Mouse (Mus musculus) embryonic facial prominence, embryonic 15.5 days (tissue): Measurements from ENCODE around the gene Noct. TPM values are rescaled to one million over a fixed set of nuclear protein-coding genes. Genes with fewer than 3 reads are reported as not detected.
"Not testable (repeated sequence)": the region's sequence is repeated elsewhere in the genome, so short reads cannot be mapped to it uniquely, and the experiment has no call there.

ENCODE experiments used
- ATAC-seq: fragments of 200-750 bp; cut with Nextera tagmentation; 2 replicates; pipeline ENCODE4 v1.8.0; 2017; ENCODE audit warnings: low read depth, moderate TSS enrichment; ENCODE audit not compliant: insufficient number of reproducible peaks, low FRiP score, low TSS enrichment
- H3K27ac ChIP-seq: fragments of 300-500 bp; sonication (generic); replicated peaks from 2 replicates; pipeline ENCODE4 v1.5.1; 2015; ENCODE audit warnings: mild to moderate bottlenecking, inconsistent platforms
- H3K27me3 ChIP-seq: fragments of 300-500 bp; sonication (generic); 2 replicates; pipeline ENCODE4 v1.6.1; 2015; ENCODE audit warnings: inconsistent platforms
- H3K36me3 ChIP-seq: fragments of 300-500 bp; sonication (generic); 2 replicates; pipeline ENCODE4 v1.6.1; 2015; ENCODE audit warnings: mild to moderate bottlenecking, inconsistent platforms
- H3K4me1 ChIP-seq: fragments of 300-500 bp; sonication (generic); 2 replicates; pipeline ENCODE4 v1.6.1; 2015; ENCODE audit warnings: inconsistent platforms
- H3K4me2 ChIP-seq: fragments of 300-500 bp; sonication (generic); replicated peaks from 2 replicates; pipeline ENCODE4 v1.6.1; 2015; ENCODE audit warnings: mild to moderate bottlenecking, inconsistent platforms
- H3K4me3 ChIP-seq: fragments of 300-500 bp; sonication (generic); replicated peaks from 2 replicates; pipeline ENCODE4 v1.5.1; 2015; ENCODE audit warnings: mild to moderate bottlenecking, inconsistent platforms
- H3K9ac ChIP-seq: fragments of 300-500 bp; sonication (generic); 2 replicates; pipeline ENCODE4 v1.6.1; 2015; ENCODE audit warnings: inconsistent platforms
- H3K9me3 ChIP-seq: fragments of 300-500 bp; sonication (generic); replicated peaks from 2 replicates; pipeline ENCODE4 v1.6.1; 2016; ENCODE audit warnings: inconsistent platforms
- WGBS: fragments of 180-500 bp; shearing (Covaris S2); methylation state at CpG from one replicate; pipeline ENCODE4 v1.1.7; 2015; 5-methylcytosine and 5-hydroxymethylcytosine counted together
- polyA plus RNA-seq: library from polyadenylated mRNA; unstranded; fragments of >200 nt; fragmentation: Nextera tagmentation; extraction: Ambion mirVana; gene quantifications from 2 replicates; pipeline ENCODE4 v1.2.1, GENCODE M21; 2015

Noct gene
- polyA plus RNA-seq, 1 experiment from 2014 or later = 11.3 TPM

GRCm38 (mm10) chr3:51206521-51206920 is 17.7 kb upstream of the Noct start:
- no peak for ATAC-seq
- Histone ChIP-seq H3K4me3 (no peak overlapping the region), H3K9ac (no peak overlapping the region), H3K4me2 (no peak overlapping the region), H3K27me3 (no peaks in the 10 kb centered on the region), H3K27ac (no peak overlapping the region), H3K9me3 (no peaks in the 10 kb centered on the region), H3K36me3 (no peaks in the 10 kb centered on the region), H3K4me1 (no peaks in the 10 kb centered on the region)
- 52% methylated on average over 7 of the region's 7 CpGs for WGBS

GRCm38 (mm10) chr3:51208633-51209032 is 15.6 kb upstream of the Noct start:
- H3K9ac ChIP-seq = no peak overlapping the region
- no peak for ATAC-seq
- H3K27ac ChIP-seq = no peak overlapping the region
- 45% methylated on average over 5 of the region's 5 CpGs for WGBS
- no peaks in the 10 kb centered on the region for H3K36me3 ChIP-seq
- H3K4me2 ChIP-seq = no peak overlapping the region
- H3K9me3 ChIP-seq = no peaks in the 10 kb centered on the region
- H3K4me1 ChIP-seq = no peaks in the 10 kb centered on the region
- H3K4me3 ChIP-seq = no peak overlapping the region
- H3K27me3 ChIP-seq = no peaks in the 10 kb centered on the region

DNA sequence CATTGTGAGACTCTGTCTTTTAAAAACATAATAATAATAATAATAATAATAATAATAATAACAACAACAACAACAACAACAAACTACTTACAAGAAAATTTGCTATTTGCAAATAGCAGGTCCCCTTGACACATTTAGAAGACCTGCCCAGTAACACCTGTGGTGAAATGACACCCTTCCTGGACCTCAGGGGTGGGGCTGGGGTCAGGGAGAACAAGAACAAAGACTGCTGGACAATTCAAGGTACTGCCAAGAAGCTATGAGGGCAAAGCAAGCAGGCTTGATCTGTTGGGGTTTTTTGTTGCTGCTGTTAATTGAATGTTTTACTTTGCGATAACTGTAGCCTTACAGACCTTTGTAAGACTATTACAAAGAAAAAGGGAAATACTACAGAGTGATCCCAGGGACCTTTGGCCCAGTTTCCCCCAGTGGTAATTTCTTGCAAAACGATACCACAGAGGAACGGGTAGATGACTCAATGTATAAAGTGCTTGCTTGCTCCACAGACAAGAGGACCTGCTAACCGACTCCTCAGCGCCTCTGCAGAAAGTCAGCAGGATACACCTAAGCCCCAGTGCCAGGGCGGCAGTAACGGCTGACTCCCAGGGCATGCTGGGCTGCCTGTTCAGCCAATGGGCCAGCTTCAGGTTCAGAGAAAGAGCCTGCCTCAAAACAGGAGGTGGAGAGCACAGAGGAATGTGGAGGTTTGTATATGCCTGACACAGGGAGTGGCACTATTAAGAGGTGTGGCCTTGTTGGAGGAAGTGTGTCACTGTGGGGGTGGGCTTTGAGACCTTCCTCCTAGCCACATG is 14.5 kb upstream of the Noct start:
- no peaks in the 10 kb centered on the region for H3K27me3 ChIP-seq
- no peaks in the 10 kb centered on the region for H3K9me3 ChIP-seq
- H3K27ac ChIP-seq = no peak overlapping the region
- H3K36me3 ChIP-seq = no peaks in the 10 kb centered on the region
- no peak overlapping the region for H3K4me2 ChIP-seq
- no peak overlapping the region for H3K4me3 ChIP-seq
- no peak for ATAC-seq
- H3K4me1 ChIP-seq = no peaks in the 10 kb centered on the region
- no peak overlapping the region for H3K9ac ChIP-seq
- WGBS = 77% methylated on average over 7 of the region's 7 CpGs

- Histone ChIP-seq H3K4me1 (no peaks in the 10 kb centered on the region), H3K9ac (no peak overlapping the region), H3K4me3 (no peak overlapping the region), H3K27me3 (no peaks in the 10 kb centered on the region), H3K4me2 (no peak overlapping the region), H3K36me3 (no peaks in the 10 kb centered on the region), H3K27ac (no peak overlapping the region), H3K9me3 (no peaks in the 10 kb centered on the region)
- no peak for ATAC-seq
- whole genome bisulfite sequencing = 93% methylated on average over 3 of the region's 3 CpGs
Observed at GRCm38 (mm10) chr3:51210485-51210884, 13.8 kb upstream of the Noct start.

DNA sequence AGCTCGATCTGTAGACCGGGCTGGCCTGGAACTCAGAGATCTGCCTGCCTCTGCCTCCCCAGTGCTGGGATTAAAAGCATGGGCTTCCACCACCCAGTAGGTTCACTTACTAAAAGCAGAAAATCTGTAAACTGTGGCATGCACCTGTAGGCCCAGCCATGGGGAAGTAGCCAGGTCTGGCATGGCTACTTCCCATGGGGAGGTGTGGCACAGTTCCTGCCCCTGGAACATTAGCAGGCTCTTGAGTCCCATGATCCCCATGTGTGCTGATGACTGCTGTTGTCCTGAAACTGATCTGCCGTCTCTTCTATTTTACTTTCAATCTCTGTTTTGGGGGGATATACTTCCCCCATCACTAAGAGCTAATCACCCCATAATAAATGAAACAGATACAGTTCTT is 11.1 kb upstream of the Noct start:
- 99% methylated on average over 3 of the region's 3 CpGs for WGBS
- H3K9me3 ChIP-seq = no peaks in the 10 kb centered on the region

DNA sequence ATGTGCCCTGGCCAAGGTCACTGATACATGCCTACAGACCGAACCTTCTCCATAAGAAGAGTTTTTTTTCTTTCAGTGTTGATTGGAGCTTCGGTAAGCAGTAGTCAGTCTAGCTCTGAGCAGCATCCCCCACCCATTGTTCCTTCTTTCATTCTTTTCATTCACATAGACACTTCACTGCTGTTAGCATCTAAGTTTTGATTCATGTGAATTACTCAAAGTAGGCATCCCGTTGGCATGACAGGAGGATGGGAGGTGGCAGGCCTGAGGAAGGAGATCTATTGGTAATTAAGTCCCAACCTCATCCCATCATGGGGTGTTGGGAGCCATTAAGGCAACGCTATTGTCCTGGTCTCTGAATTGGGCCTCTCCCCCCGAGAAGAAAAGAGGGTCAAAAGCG is 8.6 kb upstream of the Noct start:
- Histone ChIP-seq H3K27ac (no peak overlapping the region), H3K4me3 (no peak overlapping the region), H3K9me3 (no peaks in the 10 kb centered on the region), H3K9ac (no peak overlapping the region), H3K4me2 (no peak overlapping the region), H3K4me1 (no peaks in the 10 kb centered on the region), H3K27me3 (no peaks in the 10 kb centered on the region), H3K36me3 (no peaks in the 10 kb centered on the region)
- 86% methylated on average over 6 of the region's 6 CpGs for WGBS
- no peak for ATAC-seq

More for the DNA sequence above, 11.1 kb upstream of the Noct start:
- Histone ChIP-seq H3K36me3 (no peaks in the 10 kb centered on the region), H3K4me1 (no peaks in the 10 kb centered on the region), H3K27me3 (no peaks in the 10 kb centered on the region), H3K27ac (no peak overlapping the region), H3K4me3 (no peak overlapping the region), H3K9ac (no peak overlapping the region), H3K4me2 (no peak overlapping the region)
- no peak for ATAC-seq

- not testable (repeated sequence) for H3K9me3 ChIP-seq, H3K36me3 ChIP-seq
- WGBS = 84% methylated on average over 6 of the region's 10 CpGs
Observed at GRCm38 (mm10) chr3:51216351-51216750, 7.9 kb upstream of the Noct start.

GRCm38 (mm10) chr3:51218385-51218784 is 5.9 kb upstream of the Noct start:
- not testable (repeated sequence) for ATAC-seq, H3K9ac ChIP-seq, H3K4me1 ChIP-seq, H3K4me3 ChIP-seq, H3K27ac ChIP-seq, H3K36me3 ChIP-seq, H3K4me2 ChIP-seq, H3K9me3 ChIP-seq, H3K27me3 ChIP-seq
- WGBS = 89% methylated on average over 6 of the region's 6 CpGs

More at GRCm38 (mm10) chr3:51216351-51216750, 7.9 kb upstream of the Noct start:
- H3K4me2 ChIP-seq, H3K4me3 ChIP-seq, H3K27ac ChIP-seq, ATAC-seq, H3K9ac ChIP-seq, H3K27me3 ChIP-seq, H3K4me1 ChIP-seq: not testable (repeated sequence)

DNA sequence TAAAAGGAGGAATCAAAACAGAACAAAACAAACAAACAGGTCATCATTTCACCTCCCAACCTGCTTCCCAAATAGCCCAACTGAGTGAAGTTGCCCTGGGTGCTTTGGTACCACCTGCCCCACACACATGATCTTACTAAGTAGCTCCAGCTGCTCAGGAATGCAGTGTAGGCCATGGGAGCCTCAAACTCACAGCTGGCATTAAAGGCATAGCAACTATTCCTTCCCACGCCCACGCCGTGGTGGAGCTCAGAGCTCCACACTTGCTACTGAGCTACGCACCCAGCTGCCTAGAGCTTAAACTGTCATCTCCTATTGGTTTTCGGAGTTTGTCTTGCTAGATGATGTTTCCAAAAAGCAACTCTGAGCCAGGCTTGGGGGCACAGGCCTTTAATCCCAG is 5.0 kb upstream of the Noct start:
- Histone ChIP-seq H3K9me3 (no peaks in the 10 kb centered on the region), H3K27me3 (no peaks in the 10 kb centered on the region), H3K4me2 (no peak overlapping the region), H3K36me3 (no peaks in the 10 kb centered on the region), H3K9ac (no peak overlapping the region), H3K4me1 (peaks cover 12% of the 10 kb centered on the region), H3K4me3 (no peak overlapping the region), H3K27ac (no peak overlapping the region)
- WGBS = 77% methylated on average over 5 of the region's 5 CpGs
- ATAC-seq = no peak

GRCm38 (mm10) chr3:51220846-51221245 is 3.4 kb upstream of the Noct start:
- Histone ChIP-seq H3K36me3 (no peaks in the 10 kb centered on the region), H3K4me1 (peaks cover 13% of the 10 kb centered on the region), H3K4me2 (no peak overlapping the region), H3K9me3 (no peaks in the 10 kb centered on the region), H3K4me3 (no peak overlapping the region), H3K27me3 (no peaks in the 10 kb centered on the region), H3K9ac (no peak overlapping the region), H3K27ac (no peak overlapping the region)
- WGBS = 43% methylated on average over 4 of the region's 4 CpGs
- no peak for ATAC-seq

GRCm38 (mm10) chr3:51221847-51222246 is 2.4 kb upstream of the Noct start:
- Histone ChIP-seq H3K9ac (no peak overlapping the region), H3K27me3 (no peaks in the 10 kb centered on the region), H3K9me3 (no peaks in the 10 kb centered on the region), H3K4me1 (peaks cover 21% of the 10 kb centered on the region), H3K4me2 (no peak overlapping the region), H3K27ac (no peak overlapping the region), H3K36me3 (no peaks in the 10 kb centered on the region), H3K4me3 (no peak overlapping the region)
- 72% methylated on average over 8 of the region's 8 CpGs for WGBS
- no peak for ATAC-seq

DNA sequence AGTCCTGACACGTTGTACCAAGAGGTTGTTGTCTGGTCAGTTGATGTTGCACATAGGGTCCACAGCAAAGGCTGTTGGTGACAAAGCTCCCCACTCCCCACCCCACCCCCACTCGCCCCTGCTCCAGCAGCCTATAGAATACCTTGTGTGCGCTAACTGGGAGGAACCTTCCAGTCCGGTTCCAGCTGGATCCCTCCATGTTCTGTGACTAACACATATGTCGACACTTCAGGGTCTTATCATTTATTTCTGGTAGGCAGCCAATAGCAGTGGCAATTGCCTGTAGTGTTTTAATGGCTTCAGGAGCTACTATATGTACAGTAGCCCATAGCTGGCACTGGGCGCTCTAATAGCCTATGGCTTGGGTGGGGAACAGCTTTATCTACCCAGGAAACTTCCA is 1.9 kb upstream of the Noct start:
- H3K9ac ChIP-seq = no peak overlapping the region
- ATAC-seq = no peak
- H3K27me3 ChIP-seq = no peaks in the 10 kb centered on the region
- no peak overlapping the region for H3K27ac ChIP-seq
- no peaks in the 10 kb centered on the region for H3K36me3 ChIP-seq
- H3K9me3 ChIP-seq = no peaks in the 10 kb centered on the region
- peaks cover 21% of the 10 kb centered on the region for H3K4me1 ChIP-seq
- 89% methylated on average over 6 of the region's 6 CpGs for WGBS
- no peak overlapping the region for H3K4me2 ChIP-seq
- H3K4me3 ChIP-seq = no peak overlapping the region
